Mouse (Mus musculus) right cerebral cortex, postnatal 25 days (tissue): ENCODE data around the gene Adprhl2.

Experiments used
- DNase-seq: peaks from one replicate; pipeline ENCODE4 v3.0.0; 2022

Gene Adprhl2

GRCm38 (mm10) chr4:126306058-126306457, 15.4 kb downstream of the Adprhl2 start:
- DNase-seq = no peak

GRCm38 (mm10) chr4:126305428-126305827, 16.1 kb downstream of the Adprhl2 start:
- DNase-seq = no peak

- DNase-seq = no peak
Observed at GRCm38 (mm10) chr4:126303877-126304276, 17.6 kb downstream of the Adprhl2 start.

GRCm38 (mm10) chr4:126301584-126302309, 19.8 kb downstream of the Adprhl2 start:
- DNase-seq = no peak

GRCm38 (mm10) chr4:126300916-126301583, 20.5 kb downstream of the Adprhl2 start:
- no peak for DNase-seq

- peak; percentile 51 for DNase-seq
Observed at GRCm38 (mm10) chr4:126296617-126297101, 24.8 kb downstream of the Adprhl2 start.

GRCm38 (mm10) chr4:126295937-126296336, 25.6 kb downstream of the Adprhl2 start:
- no peak for DNase-seq

- no peak for DNase-seq
Observed at GRCm38 (mm10) chr4:126295152-126295551, 26.4 kb downstream of the Adprhl2 start.

- DNase-seq = no peak
Observed at GRCm38 (mm10) chr4:126291196-126291595, 30.3 kb downstream of the Adprhl2 start.

- no peak for DNase-seq
Observed at GRCm38 (mm10) chr4:126290314-126290713, 31.2 kb downstream of the Adprhl2 start.

GRCm38 (mm10) chr4:126288085-126288666, 33.3 kb downstream of the Adprhl2 start:
- DNase-seq = no peak

- DNase-seq = no peak
Observed at GRCm38 (mm10) chr4:126287302-126287995, 34.1 kb downstream of the Adprhl2 start.

- DNase-seq = no peak
Observed at GRCm38 (mm10) chr4:126286492-126286891, 35.0 kb downstream of the Adprhl2 start, which contains the start of gene Col8a2. Col8a2 (plus strand) TSS chr4:126286793.

GRCm38 (mm10) chr4:126283582-126283981, 37.9 kb downstream of the Adprhl2 start:
- DNase-seq = no peak

GRCm38 (mm10) chr4:126281706-126282105, 39.8 kb downstream of the Adprhl2 start:
- DNase-seq = no peak

GRCm38 (mm10) chr4:126278961-126279360, 42.5 kb downstream of the Adprhl2 start:
- DNase-seq = no peak

GRCm38 (mm10) chr4:126278565-126278915, 43.0 kb downstream of the Adprhl2 start:
- DNase-seq = no peak

GRCm38 (mm10) chr4:126277906-126278564, 43.5 kb downstream of the Adprhl2 start:
- no peak for DNase-seq

GRCm38 (mm10) chr4:126275681-126276131, 45.8 kb downstream of the Adprhl2 start:
- no peak for DNase-seq

GRCm38 (mm10) chr4:126275081-126275480, 46.4 kb downstream of the Adprhl2 start:
- no peak for DNase-seq

- no peak for DNase-seq
Observed at GRCm38 (mm10) chr4:126273753-126274152, 47.8 kb downstream of the Adprhl2 start.

- DNase-seq = no peak
Observed at GRCm38 (mm10) chr4:126269292-126269691, 52.2 kb downstream of the Adprhl2 start.
